Mouse (Mus musculus) liver, embryonic 13.5 days (tissue): ENCODE results near the gene Pop5. TPM values are rescaled to one million over a fixed set of nuclear protein-coding genes. Genes with fewer than 3 reads are reported as not detected.

Source experiments
- ATAC-seq: fragments of 200-750 bp; cut with Nextera tagmentation; 2 replicates; pipeline ENCODE4 v1.8.0; 2017; ENCODE audit warnings: low read depth, mild to moderate bottlenecking, moderate number of reproducible peaks, moderate library complexity
- DNase-seq: peaks from one replicate; pipeline ENCODE4 v3.0.0; 2022
- H3K27ac ChIP-seq: fragments of 300-500 bp; sonication (generic); 2 replicates; pipeline ENCODE4 v1.5.1; 2015; ENCODE audit warnings: moderate library complexity, mild to moderate bottlenecking, inconsistent platforms
- H3K27me3 ChIP-seq: fragments of 300-500 bp; sonication (generic); 2 replicates; pipeline ENCODE4 v1.6.1; 2015; ENCODE audit warnings: mild to moderate bottlenecking, inconsistent platforms
- H3K36me3 ChIP-seq: fragments of 300-500 bp; sonication (generic); 2 replicates; pipeline ENCODE4 v1.6.1; 2015; ENCODE audit warnings: mild to moderate bottlenecking, inconsistent platforms
- H3K4me1 ChIP-seq: fragments of 300-500 bp; sonication (generic); replicated peaks from 2 replicates; pipeline ENCODE4 v1.6.1; 2015; ENCODE audit warnings: inconsistent platforms
- H3K4me2 ChIP-seq: fragments of 300-500 bp; sonication (generic); 2 replicates; pipeline ENCODE4 v1.6.1; 2015; ENCODE audit warnings: inconsistent platforms, mild to moderate bottlenecking, moderate library complexity
- H3K4me3 ChIP-seq: fragments of 300-500 bp; sonication (generic); replicated peaks from 2 replicates; pipeline ENCODE4 v1.5.1; 2015; ENCODE audit warnings: mild to moderate bottlenecking, inconsistent platforms
- H3K9ac ChIP-seq: fragments of 300-500 bp; sonication (generic); 2 replicates; pipeline ENCODE4 v1.6.1; 2015; ENCODE audit warnings: mild to moderate bottlenecking, inconsistent platforms
- H3K9me3 ChIP-seq: fragments of 300-500 bp; sonication (generic); replicated peaks from 2 replicates; pipeline ENCODE4 v1.6.1; 2016; ENCODE audit warnings: inconsistent platforms
- WGBS: fragments of 180-500 bp; shearing (Covaris S2); methylation state at CpG from one replicate; pipeline ENCODE4 v1.1.7; 2015; ENCODE audit not compliant: insufficient replicate concordance; 5-methylcytosine and 5-hydroxymethylcytosine counted together
- polyA plus RNA-seq: library from polyadenylated mRNA; unstranded; fragments of >200 nt; fragmentation: Nextera tagmentation; extraction: Ambion mirVana; gene quantifications from 2 replicates; pipeline ENCODE4 v1.2.1, GENCODE M21; 2015

Gene Pop5
- polyA plus RNA-seq, 1 experiment from 2014 or later: 127 TPM

DNA sequence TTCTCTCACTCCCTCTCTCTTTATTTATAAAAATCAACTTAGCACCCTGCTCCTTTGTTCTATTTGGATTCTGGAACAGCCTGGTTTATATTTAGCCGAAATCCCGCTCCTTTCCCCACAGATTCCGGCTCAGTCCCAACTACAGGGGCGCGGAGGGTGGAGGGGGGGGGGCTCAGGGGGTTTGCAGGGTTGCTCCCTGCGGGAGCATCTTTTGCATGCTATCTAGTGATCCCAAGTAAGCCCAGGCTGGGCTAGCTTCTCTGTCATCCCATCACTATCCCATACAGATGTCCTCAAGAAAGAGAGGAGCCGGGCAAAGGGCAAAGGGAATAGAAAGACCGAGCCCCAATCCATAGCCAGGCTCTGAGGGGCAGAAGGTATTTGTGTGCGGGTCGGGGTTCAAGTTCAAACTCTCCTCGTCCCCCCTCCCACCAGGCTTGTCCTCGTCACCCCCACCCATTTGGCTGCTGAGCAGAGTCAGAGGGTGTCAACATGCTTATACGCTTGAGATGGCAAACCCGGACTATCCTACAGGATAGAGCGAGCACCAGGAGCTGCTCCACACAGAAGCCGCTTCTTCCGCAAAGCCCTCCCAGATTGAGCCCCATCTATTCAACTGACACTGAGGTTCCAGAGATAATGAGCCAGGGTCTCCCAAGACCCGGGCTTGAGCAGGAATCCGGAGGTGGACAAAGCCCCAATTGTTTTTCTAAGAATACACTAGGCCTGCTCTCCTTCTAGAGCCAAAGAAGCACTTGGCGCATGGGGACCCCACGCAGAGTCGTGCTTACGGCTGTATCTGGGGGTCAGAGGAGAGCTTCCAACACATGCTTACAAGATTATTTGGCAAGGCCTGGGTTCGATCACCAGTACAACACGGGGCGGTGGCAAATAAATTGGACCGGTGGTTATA, 20.1 kb upstream of the Pop5 start:
- Histone ChIP-seq H3K36me3 (no peaks in the 10 kb centered on the region), H3K4me3 (0 out of 2 replicates have a peak overlapping the region, but pooled peaks have one; percentile 16), H3K4me1 (no peaks in the 10 kb centered on the region), H3K9ac (no peak overlapping the region), H3K27me3 (peaks cover 82% of the 10 kb centered on the region), H3K27ac (no peak overlapping the region), H3K4me2 (0 out of 2 replicates have a peak overlapping the region, but pooled peaks have one; percentile 33), H3K9me3 (0 out of 2 replicates have a peak, but pooled peaks cover 4% of the 10 kb centered on the region)
- WGBS: 23% methylated on average over 27 of the region's 27 CpGs
- DNase-seq: no peak
- no peak for ATAC-seq

DNA sequence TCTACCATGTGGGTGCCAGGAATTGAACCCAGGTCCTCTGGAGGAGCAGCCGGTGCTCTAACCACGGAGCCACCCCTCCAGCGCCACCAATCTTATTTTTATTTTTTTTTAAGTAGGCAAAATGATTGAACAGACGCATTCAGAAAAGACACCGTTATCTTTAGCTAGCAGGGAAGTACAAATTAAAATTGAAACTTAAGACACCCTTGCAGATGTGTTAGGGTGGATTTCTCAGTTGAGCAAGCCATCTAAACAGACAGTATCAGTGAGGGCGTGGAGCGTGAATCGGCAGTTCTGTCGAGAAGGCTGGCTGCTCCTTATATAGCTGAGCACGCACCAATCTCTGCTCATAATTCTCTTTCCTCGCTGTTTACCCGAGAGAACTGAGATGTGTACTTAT, 17.6 kb upstream of the Pop5 start:
- H3K4me3 ChIP-seq: no peak overlapping the region
- H3K27ac ChIP-seq: no peak overlapping the region
- ATAC-seq (no peak), DNase-seq (no peak)
- H3K4me1 ChIP-seq: no peaks in the 10 kb centered on the region
- WGBS: 65% methylated on average over 12 of the region's 12 CpGs
- H3K4me2 ChIP-seq: no peak overlapping the region
- 0 out of 2 replicates have a peak, but pooled peaks cover 9% of the 10 kb centered on the region for H3K9me3 ChIP-seq
- H3K36me3 ChIP-seq: no peaks in the 10 kb centered on the region
- no peak overlapping the region for H3K9ac ChIP-seq
- H3K27me3 ChIP-seq: peaks cover 71% of the 10 kb centered on the region

DNA sequence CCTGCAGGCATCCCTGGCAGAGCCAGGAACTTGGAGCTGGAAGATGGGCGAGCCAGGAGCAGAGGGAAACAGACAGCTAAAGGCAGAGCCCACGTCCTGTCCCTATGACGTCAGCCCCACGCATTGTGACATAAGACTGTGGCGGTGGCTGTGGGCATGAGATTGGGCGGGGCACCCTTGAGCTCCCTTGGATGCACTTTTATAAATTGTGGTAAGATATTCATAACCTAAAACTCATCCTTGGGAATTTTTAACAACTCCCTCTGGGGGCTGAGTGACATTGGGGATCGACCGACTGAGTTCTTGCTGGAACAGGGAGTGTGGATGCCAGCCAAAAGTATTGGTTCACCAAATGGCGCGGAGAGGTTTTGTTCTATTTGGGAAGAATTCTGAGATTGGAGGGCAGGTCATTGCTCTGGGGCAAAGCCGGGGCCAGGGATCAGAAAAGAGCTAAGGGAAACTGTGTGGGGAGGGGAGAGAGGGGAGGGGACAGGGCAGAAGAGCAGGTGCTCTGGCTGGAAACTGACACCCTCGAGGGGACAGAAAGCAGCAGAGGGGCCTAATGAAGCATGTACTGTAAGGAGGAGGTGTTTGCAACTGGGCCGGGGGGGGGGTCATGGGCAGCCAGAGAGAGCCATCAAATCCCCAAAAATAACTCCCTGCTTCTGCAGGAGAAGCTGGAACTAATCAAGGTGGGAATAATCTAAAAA, 14.6 kb upstream of the Pop5 start:
- no peaks in the 10 kb centered on the region for H3K4me1 ChIP-seq
- H3K9ac ChIP-seq: no peak overlapping the region
- no peak overlapping the region for H3K27ac ChIP-seq
- H3K27me3 ChIP-seq: peaks cover 50% of the 10 kb centered on the region
- ATAC-seq (no peak), DNase-seq (no peak)
- no peaks in the 10 kb centered on the region for H3K36me3 ChIP-seq
- 0 out of 2 replicates have a peak, but pooled peaks cover 9% of the 10 kb centered on the region for H3K9me3 ChIP-seq
- H3K4me3 ChIP-seq: no peak overlapping the region
- H3K4me2 ChIP-seq: no peak overlapping the region
- 40% methylated on average over 13 of the region's 13 CpGs for WGBS

DNA sequence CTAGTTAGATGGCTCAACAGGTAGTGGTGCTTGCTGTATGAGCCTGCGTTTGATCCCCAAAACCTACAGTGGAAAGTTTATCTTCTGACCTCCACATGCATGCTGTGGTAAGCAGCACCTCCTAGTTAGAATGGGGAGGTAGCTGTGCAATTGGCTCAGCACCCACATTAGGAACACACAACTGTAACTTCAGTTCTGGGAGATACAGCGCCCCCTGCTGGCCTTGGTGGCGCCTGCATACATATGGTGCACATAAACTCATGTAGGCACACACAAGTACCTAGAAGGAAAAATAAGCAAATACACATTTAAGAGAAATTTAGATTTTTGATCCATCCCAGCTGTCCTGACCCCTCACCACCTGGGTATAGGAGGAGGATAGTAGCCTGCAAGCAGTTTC, 13.2 kb upstream of the Pop5 start:
- ATAC-seq: no peak

DNA sequence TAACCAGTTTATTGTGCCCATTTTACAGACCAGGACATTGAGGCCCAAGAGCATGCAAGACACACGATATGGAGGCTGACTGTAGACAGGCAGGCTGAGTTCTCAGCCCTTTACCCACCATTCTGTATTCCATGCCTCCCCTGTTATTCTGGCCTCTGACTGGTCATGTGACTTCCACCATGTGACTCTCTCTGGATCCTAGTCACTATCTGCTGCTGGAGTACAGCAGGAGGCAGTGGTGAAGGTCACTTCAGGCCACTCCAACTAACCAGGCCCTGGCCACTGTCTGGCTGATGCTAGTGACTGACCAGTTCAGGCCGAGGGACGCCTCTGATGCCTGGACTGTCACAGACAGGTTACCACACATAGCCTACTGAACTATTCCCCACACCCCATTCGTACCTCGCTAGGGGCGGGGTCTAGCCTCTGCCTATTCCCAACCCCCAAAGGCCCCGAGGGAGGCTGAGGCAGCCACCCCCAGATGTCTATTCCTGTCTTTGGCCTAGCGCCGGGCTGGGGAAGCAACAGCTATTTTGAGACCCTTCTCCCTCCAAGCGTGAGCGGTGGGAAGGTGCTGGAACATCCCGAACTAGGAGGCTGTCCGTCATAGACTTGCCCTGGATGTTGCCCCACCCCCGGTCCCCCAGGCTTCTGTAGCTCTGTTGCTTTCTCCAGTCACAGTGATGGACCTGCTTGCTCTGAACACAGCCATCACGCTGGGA, 4.6 kb upstream of the Pop5 start:
- no peak overlapping the region for H3K9ac ChIP-seq
- peaks cover 49% of the 10 kb centered on the region for H3K27me3 ChIP-seq
- H3K27ac ChIP-seq: no peak overlapping the region
- no peak for ATAC-seq
- WGBS: 56% methylated on average over 15 of the region's 15 CpGs
- no peaks in the 10 kb centered on the region for H3K9me3 ChIP-seq
- no peak overlapping the region for H3K4me3 ChIP-seq
- H3K4me2 ChIP-seq: no peak overlapping the region
- H3K4me1 ChIP-seq: peaks cover 10% of the 10 kb centered on the region
- H3K36me3 ChIP-seq: no peaks in the 10 kb centered on the region
- no peak for DNase-seq

More for the DNA sequence above, 13.2 kb upstream of the Pop5 start:
- H3K27ac ChIP-seq: no peak overlapping the region
- no peak for DNase-seq
- H3K36me3 ChIP-seq: no peaks in the 10 kb centered on the region
- no peak overlapping the region for H3K9ac ChIP-seq
- 0 out of 2 replicates have a peak, but pooled peaks cover 9% of the 10 kb centered on the region for H3K9me3 ChIP-seq
- H3K4me2 ChIP-seq: no peak overlapping the region
- WGBS: 58% methylated on average over 3 of the region's 3 CpGs
- no peaks in the 10 kb centered on the region for H3K4me1 ChIP-seq
- no peak overlapping the region for H3K4me3 ChIP-seq
- H3K27me3 ChIP-seq: peaks cover 36% of the 10 kb centered on the region

DNA sequence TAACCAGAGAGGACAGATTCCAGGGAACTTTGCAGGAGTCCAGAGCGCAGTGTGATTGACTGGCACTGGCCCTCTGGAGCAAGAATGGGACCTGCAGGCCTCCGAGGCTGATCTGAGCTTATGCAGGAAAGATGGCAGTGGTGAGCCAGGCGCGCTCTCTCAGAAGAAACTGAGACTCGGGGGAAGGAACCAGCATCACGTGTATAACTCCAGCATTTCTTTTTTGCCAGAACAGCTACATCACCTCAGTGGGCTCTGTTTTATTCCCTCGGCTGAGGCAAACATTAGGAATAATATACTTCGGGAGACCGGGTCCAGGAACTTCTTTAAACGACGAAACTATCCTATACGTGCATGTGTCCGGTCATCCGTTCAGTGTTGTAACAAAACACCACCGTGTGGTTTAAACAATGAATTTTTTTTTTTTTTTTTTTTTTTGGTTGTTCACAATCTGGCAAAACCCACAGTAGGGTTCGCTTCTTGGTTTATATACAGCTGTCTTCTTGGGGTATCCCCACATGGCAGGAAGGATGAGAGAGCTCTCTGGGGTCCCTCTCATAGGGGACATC, 4.0 kb upstream of the Pop5 start:
- H3K4me2 ChIP-seq: no peak overlapping the region
- peaks cover 10% of the 10 kb centered on the region for H3K4me1 ChIP-seq
- H3K27ac ChIP-seq: no peak overlapping the region
- ATAC-seq (no peak), DNase-seq (no peak)
- 52% methylated on average over 16 of the region's 16 CpGs for whole genome bisulfite sequencing
- H3K9me3 ChIP-seq: no peaks in the 10 kb centered on the region
- no peaks in the 10 kb centered on the region for H3K36me3 ChIP-seq
- H3K9ac ChIP-seq: no peak overlapping the region
- no peak overlapping the region for H3K4me3 ChIP-seq
- H3K27me3 ChIP-seq: peaks cover 49% of the 10 kb centered on the region

DNA sequence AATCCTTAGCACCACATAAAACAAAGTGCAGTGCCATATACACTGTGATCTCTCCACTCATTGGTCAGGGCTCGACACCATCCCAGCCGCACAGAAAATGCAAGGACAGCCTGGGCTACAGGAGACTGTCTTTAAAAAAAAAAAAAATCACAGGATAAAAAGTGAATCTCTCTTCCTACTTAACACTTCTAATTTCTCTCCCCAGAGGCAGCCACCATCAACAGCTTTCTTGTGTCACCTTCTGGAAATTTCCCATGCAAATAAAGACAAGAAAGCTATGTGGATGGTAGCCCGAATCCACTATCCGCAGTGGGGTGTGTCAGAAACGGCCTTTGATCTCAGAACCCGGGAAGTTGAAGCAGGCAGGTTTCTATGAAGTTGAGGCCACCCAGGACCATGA, 3.1 kb upstream of the Pop5 start:
- no peak for ATAC-seq
- no peak for DNase-seq
- Histone ChIP-seq H3K4me1 (peaks cover 15% of the 10 kb centered on the region), H3K4me3 (no peak overlapping the region), H3K9me3 (no peaks in the 10 kb centered on the region), H3K27me3 (peaks cover 49% of the 10 kb centered on the region), H3K9ac (no peak overlapping the region), H3K36me3 (no peaks in the 10 kb centered on the region), H3K4me2 (no peak overlapping the region), H3K27ac (no peak overlapping the region)
- 64% methylated on average over 6 of the region's 6 CpGs for WGBS

DNA sequence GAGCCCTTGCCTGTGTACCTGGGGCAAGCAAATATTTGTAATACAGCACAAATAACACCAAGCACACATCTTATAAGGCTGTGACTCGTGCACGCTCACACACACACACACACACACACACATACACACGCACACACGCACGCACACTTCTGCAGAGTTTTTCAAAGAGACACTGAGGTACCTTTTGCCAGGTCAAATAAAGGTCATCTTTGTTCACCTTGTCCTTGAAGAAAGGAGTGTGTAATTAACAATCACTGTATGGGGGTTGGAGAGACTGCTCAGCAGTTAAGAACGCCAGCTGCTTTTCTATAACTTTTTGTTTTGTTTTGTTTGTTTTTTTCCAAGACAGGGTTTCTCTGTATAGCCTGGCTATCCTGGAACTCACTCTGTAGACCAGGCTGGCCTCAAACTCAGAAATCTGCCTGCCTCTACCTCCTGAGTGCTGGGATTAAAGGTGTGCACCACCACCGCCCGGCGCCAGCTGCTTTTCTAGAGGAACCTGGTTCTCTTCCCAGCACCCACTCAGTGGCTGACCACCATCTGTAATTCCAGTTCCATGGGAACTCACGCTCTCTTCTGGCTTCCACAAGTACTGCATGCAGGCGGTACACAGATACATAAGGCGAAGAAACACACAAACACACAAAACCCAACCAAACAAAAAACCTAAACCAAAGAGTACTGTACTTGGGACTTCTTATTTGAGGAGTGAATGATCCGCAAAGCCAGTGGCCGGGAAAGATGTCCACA, 2.4 kb upstream of the Pop5 start:
- no peak overlapping the region for H3K4me3 ChIP-seq
- WGBS: 82% methylated on average over 14 of the region's 14 CpGs
- H3K9me3 ChIP-seq: no peaks in the 10 kb centered on the region
- ATAC-seq (no peak), DNase-seq (no peak)
- H3K4me1 ChIP-seq: peaks cover 18% of the 10 kb centered on the region
- peaks cover 49% of the 10 kb centered on the region for H3K27me3 ChIP-seq
- no peaks in the 10 kb centered on the region for H3K36me3 ChIP-seq
- no peak overlapping the region for H3K9ac ChIP-seq
- no peak overlapping the region for H3K27ac ChIP-seq
- no peak overlapping the region for H3K4me2 ChIP-seq

DNA sequence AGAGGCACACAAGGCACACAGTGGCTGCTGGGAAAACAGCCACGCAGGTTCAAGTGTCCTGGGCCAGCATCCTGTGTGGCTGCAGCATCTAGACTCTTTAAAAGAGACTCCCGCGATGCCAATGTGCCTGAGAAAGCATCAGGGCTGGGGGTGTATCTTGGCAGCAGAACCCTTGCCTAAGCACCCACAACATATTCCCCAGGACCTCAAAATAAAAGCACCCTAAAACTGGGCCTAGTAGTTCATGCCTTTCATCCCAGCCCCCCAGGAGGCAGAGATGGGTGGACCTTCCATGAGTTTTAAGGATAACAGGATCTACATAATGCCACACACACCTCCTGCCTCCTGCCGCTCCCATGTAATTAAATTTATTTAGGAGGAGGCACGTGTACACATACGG, 1.1 kb upstream of the Pop5 start:
- no peak for DNase-seq
- WGBS: 81% methylated on average over 6 of the region's 6 CpGs
- peaks cover 49% of the 10 kb centered on the region for H3K27me3 ChIP-seq
- H3K4me1 ChIP-seq: peaks cover 31% of the 10 kb centered on the region
- no peaks in the 10 kb centered on the region for H3K36me3 ChIP-seq
- no peak overlapping the region for H3K4me3 ChIP-seq
- no peak for ATAC-seq
- H3K4me2 ChIP-seq: peak overlapping the region; percentile 90; the same call in 1 of the 2 replicates
- H3K27ac ChIP-seq: no peak overlapping the region
- no peaks in the 10 kb centered on the region for H3K9me3 ChIP-seq
- no peak overlapping the region for H3K9ac ChIP-seq

DNA sequence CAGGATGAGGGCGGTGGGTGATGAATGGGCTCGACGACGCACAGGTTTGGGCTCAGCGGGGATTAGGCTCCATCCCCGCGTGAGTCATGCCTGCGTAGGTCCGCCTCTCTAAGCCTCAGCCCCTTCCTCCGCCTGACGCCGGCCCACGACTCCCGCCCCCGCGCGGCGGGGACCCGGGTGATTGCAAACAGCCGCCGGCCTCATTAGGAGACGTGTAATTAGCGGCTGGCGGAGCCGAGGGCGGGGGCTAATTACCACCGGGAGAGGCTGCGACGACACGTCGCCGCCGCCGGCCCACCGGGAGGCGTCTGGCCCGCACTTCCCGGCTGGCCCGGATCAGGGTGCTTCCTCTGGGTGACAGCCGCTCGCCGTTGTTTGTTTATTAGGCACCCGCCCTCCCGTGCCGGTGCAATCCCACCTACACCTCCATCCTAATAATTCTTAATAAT, 289 bp upstream of the Pop5 start:
- ATAC-seq (no peak), DNase-seq (peak; percentile 20)
- Histone ChIP-seq H3K36me3 (peaks cover 8% of the 10 kb centered on the region), H3K9me3 (no peaks in the 10 kb centered on the region), H3K4me3 (peak overlapping the region; percentile 63), H3K27me3 (peaks cover 49% of the 10 kb centered on the region), H3K4me2 (peak overlapping the region; percentile 90), H3K27ac (no peak overlapping the region), H3K9ac (peak overlapping the region; percentile 74), H3K4me1 (peaks cover 37% of the 10 kb centered on the region)
- WGBS: 2% methylated on average over 45 of the region's 45 CpGs
